Mouse (Mus musculus): ENCODE data around the gene Xpot. TPM values are rescaled to one million over a fixed set of nuclear protein-coding genes. Genes with fewer than 3 reads are reported as not detected.

The Xpot gene
- total RNA-seq, 1 experiment = 129 TPM

GRCm38 (mm10) chr10:121556263-121556662, 69.9 kb downstream of the Xpot start:
- no peaks in the 10 kb centered on the region for H3K9me3 ChIP-seq (ENCODE audit: control insufficient read depth, insufficient read depth, low read depth, low read length)
- TF ChIP-seq ZNF384 (IDR thresholded peaks at IDR 0.05; ENCODE audit: low read depth, low read length) (no peak), MAFK (IDR thresholded peaks at IDR 0.05; ENCODE audit: insufficient read depth, low read depth, low read length) (no peak), ZC3H11A (IDR thresholded peaks at IDR 0.05; ENCODE audit: borderline replicate concordance, low read depth, low read length) (peak; percentile 19; the same call in 1 of the 2 replicates), HCFC1 (IDR thresholded peaks at IDR 0.05; ENCODE audit: borderline replicate concordance, insufficient read depth, low read length) (no peak), CHD2 (IDR thresholded peaks at IDR 0.05; ENCODE audit: low read depth, low read length) (no peak)
- DNase-seq (ENCODE audit: low read depth, low spot score) = no peak
- H3K27ac ChIP-seq (ENCODE audit: insufficient read depth, low read depth, low read length, poor library complexity, severe bottlenecking) = no peak overlapping the region
- H3K4me1 ChIP-seq (ENCODE audit: control insufficient read depth in 2 of 2, insufficient read depth in 2 of 2, low read length in 2 of 2, poor library complexity in 1 of 2) = no peaks in the 10 kb centered on the region
- H3K36me3 ChIP-seq (ENCODE audit: control insufficient read depth, insufficient read depth, low read length, poor library complexity, severe bottlenecking) = peaks cover 38% of the 10 kb centered on the region
- in situ Hi-C loops (cut with MboI; ENCODE audit: low sequenced_read_pairs in 2 of 2, unreplicated experiment in 2 of 2) = no loop called here
- H3K9ac ChIP-seq (ENCODE audit: insufficient read depth, low read depth, low read length, poor library complexity, severe bottlenecking) = no peak overlapping the region
- H3K4me3 ChIP-seq (ENCODE audit: insufficient read depth in 1 of 2, low read depth in 1 of 2, low read length in 2 of 2, poor library complexity in 1 of 2, severe bottlenecking in 1 of 2) = no peak overlapping the region

DNA sequence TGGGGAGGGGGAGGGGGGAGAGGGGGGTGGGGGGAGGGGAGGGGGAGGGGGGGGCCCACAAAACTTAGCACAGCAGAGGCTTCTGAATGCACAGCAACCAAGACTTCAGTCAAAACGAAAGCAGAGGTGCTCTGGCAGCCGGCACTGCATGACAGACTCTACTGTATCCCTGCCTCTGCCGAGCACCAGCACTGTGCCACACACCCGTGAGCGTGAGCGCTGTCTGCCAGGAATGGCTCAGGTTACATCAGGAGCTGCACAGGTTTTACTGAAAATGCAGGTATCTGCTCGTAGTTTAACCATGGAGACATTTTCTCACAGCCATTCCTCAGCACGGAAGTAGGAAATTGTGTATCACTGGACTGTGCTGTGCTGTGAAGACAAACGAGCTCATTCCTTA, 75.8 kb downstream of the Xpot start:
- no peak for TF ChIP-seq MAFK (IDR thresholded peaks at IDR 0.05; ENCODE audit: insufficient read depth, low read depth, low read length)
- no peak for TF ChIP-seq HCFC1 (IDR thresholded peaks at IDR 0.05; ENCODE audit: borderline replicate concordance, insufficient read depth, low read length)
- TF ChIP-seq CHD2 (IDR thresholded peaks at IDR 0.05; ENCODE audit: low read depth, low read length) = no peak
- TF ChIP-seq ZC3H11A (IDR thresholded peaks at IDR 0.05; ENCODE audit: borderline replicate concordance, low read depth, low read length) = no peak
- no peak for TF ChIP-seq ZNF384 (IDR thresholded peaks at IDR 0.05; ENCODE audit: low read depth, low read length)
- no peak overlapping the region for H3K27ac ChIP-seq (ENCODE audit: insufficient read depth, low read depth, low read length, poor library complexity, severe bottlenecking)
- peaks cover 27% of the 10 kb centered on the region for H3K36me3 ChIP-seq (ENCODE audit: control insufficient read depth, insufficient read depth, low read length, poor library complexity, severe bottlenecking)
- no peaks in the 10 kb centered on the region for H3K4me1 ChIP-seq (ENCODE audit: control insufficient read depth in 2 of 2, insufficient read depth in 2 of 2, low read length in 2 of 2, poor library complexity in 1 of 2)
- in situ Hi-C loops (cut with MboI; ENCODE audit: low sequenced_read_pairs in 2 of 2, unreplicated experiment in 2 of 2) = no loop called here
- no peak overlapping the region for H3K4me3 ChIP-seq (ENCODE audit: insufficient read depth in 1 of 2, low read depth in 1 of 2, low read length in 2 of 2, poor library complexity in 1 of 2, severe bottlenecking in 1 of 2)
- H3K9me3 ChIP-seq (ENCODE audit: control insufficient read depth, insufficient read depth, low read depth, low read length) = no peaks in the 10 kb centered on the region
- DNase-seq (ENCODE audit: low read depth, low spot score) = no peak
- no peak overlapping the region for H3K9ac ChIP-seq (ENCODE audit: insufficient read depth, low read depth, low read length, poor library complexity, severe bottlenecking)

- in situ Hi-C loops (cut with MboI; ENCODE audit: low sequenced_read_pairs in 2 of 2, unreplicated experiment in 2 of 2) = no loop called here
- Histone ChIP-seq H3K36me3 (ENCODE audit: control insufficient read depth, insufficient read depth, low read length, poor library complexity, severe bottlenecking) (peaks cover 27% of the 10 kb centered on the region), H3K9ac (ENCODE audit: insufficient read depth, low read depth, low read length, poor library complexity, severe bottlenecking) (no peak overlapping the region), H3K27ac (ENCODE audit: insufficient read depth, low read depth, low read length, poor library complexity, severe bottlenecking) (no peak overlapping the region), H3K4me1 (ENCODE audit: control insufficient read depth in 2 of 2, insufficient read depth in 2 of 2, low read length in 2 of 2, poor library complexity in 1 of 2) (no peaks in the 10 kb centered on the region), H3K9me3 (ENCODE audit: control insufficient read depth, insufficient read depth, low read depth, low read length) (no peaks in the 10 kb centered on the region), H3K4me3 (ENCODE audit: insufficient read depth in 1 of 2, low read depth in 1 of 2, low read length in 2 of 2, poor library complexity in 1 of 2, severe bottlenecking in 1 of 2) (no peak overlapping the region)
- no peak for DNase-seq (ENCODE audit: low read depth, low spot score)
- TF ChIP-seq HCFC1 (IDR thresholded peaks at IDR 0.05; ENCODE audit: borderline replicate concordance, insufficient read depth, low read length) (no peak), ZC3H11A (IDR thresholded peaks at IDR 0.05; ENCODE audit: borderline replicate concordance, low read depth, low read length) (no peak), MAFK (IDR thresholded peaks at IDR 0.05; ENCODE audit: insufficient read depth, low read depth, low read length) (no peak), CHD2 (IDR thresholded peaks at IDR 0.05; ENCODE audit: low read depth, low read length) (no peak), ZNF384 (IDR thresholded peaks at IDR 0.05; ENCODE audit: low read depth, low read length) (no peak)
These were observed 76.5 kb downstream of the Xpot start for GRCm38 (mm10) chr10:121549670-121550069.

DNA sequence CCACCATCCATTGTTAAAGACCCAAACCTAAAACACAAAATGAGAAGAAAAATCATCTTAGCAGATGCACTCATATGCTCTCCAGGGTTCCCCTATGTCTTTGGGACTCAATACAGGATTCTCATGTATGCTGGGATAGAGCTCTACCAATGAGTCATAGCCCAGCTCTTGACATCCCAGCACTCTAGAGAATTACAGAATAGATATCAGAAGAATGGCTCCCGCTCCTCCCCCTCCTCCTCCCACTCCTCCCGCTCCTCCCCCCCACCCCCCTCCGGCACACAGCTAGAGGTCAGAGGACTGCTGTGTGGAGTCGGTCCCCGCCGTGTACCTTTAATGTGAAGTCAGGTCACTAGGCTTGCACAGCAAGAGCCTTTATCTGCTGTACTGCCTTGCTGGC, 79.0 kb downstream of the Xpot start:
- H3K36me3 ChIP-seq (ENCODE audit: control insufficient read depth, insufficient read depth, low read length, poor library complexity, severe bottlenecking) = peaks cover 15% of the 10 kb centered on the region

More for the DNA sequence above, 79.0 kb downstream of the Xpot start:
- Histone ChIP-seq H3K4me3 (ENCODE audit: insufficient read depth in 1 of 2, low read depth in 1 of 2, low read length in 2 of 2, poor library complexity in 1 of 2, severe bottlenecking in 1 of 2) (no peak overlapping the region), H3K9ac (ENCODE audit: insufficient read depth, low read depth, low read length, poor library complexity, severe bottlenecking) (no peak overlapping the region), H3K27ac (ENCODE audit: insufficient read depth, low read depth, low read length, poor library complexity, severe bottlenecking) (no peak overlapping the region), H3K9me3 (ENCODE audit: control insufficient read depth, insufficient read depth, low read depth, low read length) (no peaks in the 10 kb centered on the region), H3K4me1 (ENCODE audit: control insufficient read depth in 2 of 2, insufficient read depth in 2 of 2, low read length in 2 of 2, poor library complexity in 1 of 2) (peaks cover 0 to 5% of the 10 kb centered on the region in 2 experiments; a peak in 1 of 4 replicates)
- no peak for TF ChIP-seq ZNF384 (IDR thresholded peaks at IDR 0.05; ENCODE audit: low read depth, low read length)
- TF ChIP-seq ZC3H11A (IDR thresholded peaks at IDR 0.05; ENCODE audit: borderline replicate concordance, low read depth, low read length) = no peak
- TF ChIP-seq HCFC1 (IDR thresholded peaks at IDR 0.05; ENCODE audit: borderline replicate concordance, insufficient read depth, low read length) = no peak
- TF ChIP-seq MAFK (IDR thresholded peaks at IDR 0.05; ENCODE audit: insufficient read depth, low read depth, low read length) = no peak
- TF ChIP-seq CHD2 (IDR thresholded peaks at IDR 0.05; ENCODE audit: low read depth, low read length) = no peak
- in situ Hi-C loops (cut with MboI; ENCODE audit: low sequenced_read_pairs in 2 of 2, unreplicated experiment in 2 of 2) = no loop called here
- no peak for DNase-seq (ENCODE audit: low read depth, low spot score)
